Mouse (Mus musculus) heart, embryonic 11.5 days (tissue): ENCODE measurements around the gene Nrxn2. TPM values are rescaled to one million over a fixed set of nuclear protein-coding genes. Genes with fewer than 3 reads are reported as not detected.

ENCODE experiments used
- ATAC-seq: fragments of 200-750 bp; cut with Nextera tagmentation; replicated peaks from 2 replicates; pipeline ENCODE4 v1.8.0; 2017; ENCODE audit warnings: moderate library complexity; ENCODE audit not compliant: insufficient number of reproducible peaks, low FRiP score, low TSS enrichment
- H3K27ac ChIP-seq: fragments of 300-500 bp; sonication (generic); 2 replicates; pipeline ENCODE4 v1.5.1; 2014; ENCODE audit warnings: mild to moderate bottlenecking, low read depth, low read length
- H3K27me3 ChIP-seq: fragments of 300-500 bp; sonication (generic); 2 replicates; pipeline ENCODE4 v1.6.1; 2014; ENCODE audit warnings: mild to moderate bottlenecking, low read length, mixed read lengths; ENCODE audit not compliant: control insufficient read depth, insufficient read depth
- H3K36me3 ChIP-seq: fragments of 300-500 bp; sonication (generic); 2 replicates; pipeline ENCODE4 v1.6.1; 2014; ENCODE audit warnings: mild to moderate bottlenecking, low read length, moderate library complexity, mixed read lengths; ENCODE audit not compliant: control insufficient read depth, insufficient read depth
- H3K4me1 ChIP-seq: fragments of 300-500 bp; sonication (generic); 2 replicates; pipeline ENCODE4 v1.6.1; 2014; ENCODE audit warnings: low read length; ENCODE audit not compliant: control insufficient read depth, insufficient read depth
- H3K4me2 ChIP-seq: fragments of 300-500 bp; sonication (generic); 2 replicates; pipeline ENCODE4 v1.6.1; 2014; ENCODE audit warnings: mild to moderate bottlenecking, moderate library complexity
- H3K4me3 ChIP-seq: fragments of 300-500 bp; sonication (generic); 2 replicates; pipeline ENCODE4 v1.5.1; 2014; ENCODE audit warnings: low read depth, low read length
- H3K9ac ChIP-seq: fragments of 300-500 bp; sonication (generic); 2 replicates; pipeline ENCODE4 v1.6.1; 2014; ENCODE audit warnings: mild to moderate bottlenecking, low read depth, low read length, moderate library complexity
- H3K9me3 ChIP-seq: fragments of 300-500 bp; sonication (generic); replicated peaks from 2 replicates; pipeline ENCODE4 v1.6.1; 2016; ENCODE audit warnings: low read length; ENCODE audit not compliant: control insufficient read depth
- WGBS: fragments of 180-500 bp; shearing (Covaris S2); extraction: QIAGEN DNeasy Blood & Tissue Kit; methylation state at CpG from one replicate; pipeline ENCODE4 v1.1.7; 2014; ENCODE audit not compliant: insufficient replicate concordance; 5-methylcytosine and 5-hydroxymethylcytosine counted together
- polyA plus RNA-seq: library from polyadenylated mRNA; unstranded; fragments of >200 nt; fragmentation: Nextera tagmentation; extraction: Ambion mirVana; gene quantifications from 2 replicates; pipeline ENCODE4 v1.2.1, GENCODE M21; 2014

Gene Nrxn2
- polyA plus RNA-seq, 1 experiment from 2014 or later = 1.6 TPM

GRCm38 (mm10) chr19:6514940-6515339 lies 96.4 kb downstream of the Nrxn2 start:
- no peaks in the 10 kb centered on the region for H3K4me1 ChIP-seq
- no peak overlapping the region for H3K27ac ChIP-seq
- no peak overlapping the region for H3K4me3 ChIP-seq
- ATAC-seq = no peak
- H3K9ac ChIP-seq = no peak overlapping the region
- 63% methylated on average over 6 of the region's 6 CpGs for WGBS
- H3K4me2 ChIP-seq = no peak overlapping the region
- no peaks in the 10 kb centered on the region for H3K36me3 ChIP-seq
- H3K9me3 ChIP-seq = no peaks in the 10 kb centered on the region
- peaks cover 46% of the 10 kb centered on the region for H3K27me3 ChIP-seq

GRCm38 (mm10) chr19:6515448-6515847 lies 96.9 kb downstream of the Nrxn2 start:
- peaks cover 44% of the 10 kb centered on the region for H3K27me3 ChIP-seq
- H3K4me3 ChIP-seq = no peak overlapping the region
- H3K27ac ChIP-seq = no peak overlapping the region
- H3K9me3 ChIP-seq = no peaks in the 10 kb centered on the region
- H3K4me2 ChIP-seq = no peak overlapping the region
- 62% methylated on average over 5 of the region's 5 CpGs for WGBS
- no peaks in the 10 kb centered on the region for H3K4me1 ChIP-seq
- no peak overlapping the region for H3K9ac ChIP-seq
- no peaks in the 10 kb centered on the region for H3K36me3 ChIP-seq
- ATAC-seq = no peak

GRCm38 (mm10) chr19:6516153-6516552 lies 97.6 kb downstream of the Nrxn2 start:
- no peak overlapping the region for H3K4me2 ChIP-seq
- WGBS = 49% methylated on average over 8 of the region's 8 CpGs
- H3K36me3 ChIP-seq = no peaks in the 10 kb centered on the region
- no peak overlapping the region for H3K9ac ChIP-seq
- H3K27me3 ChIP-seq = peaks cover 38% of the 10 kb centered on the region
- H3K4me3 ChIP-seq = no peak overlapping the region
- no peak overlapping the region for H3K27ac ChIP-seq
- ATAC-seq = no peak
- no peaks in the 10 kb centered on the region for H3K4me1 ChIP-seq
- no peaks in the 10 kb centered on the region for H3K9me3 ChIP-seq

- no peak overlapping the region for H3K27ac ChIP-seq
- ATAC-seq = no peak
- no peak overlapping the region for H3K9ac ChIP-seq
- H3K27me3 ChIP-seq = peaks cover 16% of the 10 kb centered on the region; the same call in 1 of the 2 replicates
- no peak overlapping the region for H3K4me2 ChIP-seq
- no peaks in the 10 kb centered on the region for H3K9me3 ChIP-seq
- H3K4me3 ChIP-seq = no peak overlapping the region
- 63% methylated on average over 5 of the region's 5 CpGs for WGBS
- no peaks in the 10 kb centered on the region for H3K36me3 ChIP-seq
- no peaks in the 10 kb centered on the region for H3K4me1 ChIP-seq
Observed at GRCm38 (mm10) chr19:6518601-6519000, 100.1 kb downstream of the Nrxn2 start.

GRCm38 (mm10) chr19:6519483-6519882 lies 101.0 kb downstream of the Nrxn2 start:
- Histone ChIP-seq H3K27me3 (peaks cover 9% of the 10 kb centered on the region; the same call in 1 of the 2 replicates), H3K9ac (no peak overlapping the region), H3K4me3 (no peak overlapping the region), H3K4me2 (no peak overlapping the region), H3K36me3 (no peaks in the 10 kb centered on the region), H3K9me3 (no peaks in the 10 kb centered on the region), H3K27ac (no peak overlapping the region), H3K4me1 (no peaks in the 10 kb centered on the region)
- ATAC-seq = no peak
- WGBS = 43% methylated on average over 2 of the region's 2 CpGs

- H3K9ac ChIP-seq = no peak overlapping the region
- 64% methylated on average over 3 of the region's 3 CpGs for WGBS
- H3K4me1 ChIP-seq = no peaks in the 10 kb centered on the region
- 0 out of 2 replicates have a peak, but pooled peaks cover 6% of the 10 kb centered on the region for H3K27me3 ChIP-seq
- H3K36me3 ChIP-seq = no peaks in the 10 kb centered on the region
- no peaks in the 10 kb centered on the region for H3K9me3 ChIP-seq
- no peak for ATAC-seq
- H3K27ac ChIP-seq = no peak overlapping the region
- no peak overlapping the region for H3K4me3 ChIP-seq
- H3K4me2 ChIP-seq = no peak overlapping the region
Observed at GRCm38 (mm10) chr19:6521630-6522029, 103.1 kb downstream of the Nrxn2 start.

- H3K9me3 ChIP-seq = no peaks in the 10 kb centered on the region
- H3K36me3 ChIP-seq = no peaks in the 10 kb centered on the region
- no peak overlapping the region for H3K27ac ChIP-seq
- no peak overlapping the region for H3K4me3 ChIP-seq
- no peak overlapping the region for H3K9ac ChIP-seq
- 0 out of 2 replicates have a peak, but pooled peaks cover 6% of the 10 kb centered on the region for H3K27me3 ChIP-seq
- WGBS = 82% methylated on average over 14 of the region's 14 CpGs
- H3K4me2 ChIP-seq = no peak overlapping the region
- no peak for ATAC-seq
- H3K4me1 ChIP-seq = no peaks in the 10 kb centered on the region
Observed at GRCm38 (mm10) chr19:6522289-6522688, 103.8 kb downstream of the Nrxn2 start.

- Histone ChIP-seq H3K9me3 (no peaks in the 10 kb centered on the region), H3K27ac (no peak overlapping the region), H3K9ac (no peak overlapping the region), H3K4me1 (no peaks in the 10 kb centered on the region), H3K4me2 (no peak overlapping the region), H3K36me3 (no peaks in the 10 kb centered on the region), H3K27me3 (peaks cover 2% of the 10 kb centered on the region; the same call in 1 of the 2 replicates), H3K4me3 (no peak overlapping the region)
- 69% methylated on average over 4 of the region's 4 CpGs for WGBS
- no peak for ATAC-seq
Observed at GRCm38 (mm10) chr19:6525023-6525422, 106.5 kb downstream of the Nrxn2 start.

GRCm38 (mm10) chr19:6526010-6526409 lies 107.5 kb downstream of the Nrxn2 start:
- Histone ChIP-seq H3K9me3 (no peaks in the 10 kb centered on the region), H3K36me3 (no peaks in the 10 kb centered on the region), H3K27ac (no peak overlapping the region), H3K9ac (no peak overlapping the region), H3K4me2 (no peak overlapping the region), H3K27me3 (peaks cover 8% of the 10 kb centered on the region), H3K4me3 (no peak overlapping the region), H3K4me1 (peaks cover 1% of the 10 kb centered on the region; the same call in 1 of the 2 replicates)
- 78% methylated on average over 9 of the region's 9 CpGs for WGBS
- ATAC-seq = no peak
